Mouse (Mus musculus): ENCODE measurements at regions not wholly inside any gene's neighbourhood (a gene's known extent, or its start where the extent isn't known, plus 50 kb on each side); places are given as distances from the start of the nearest gene placed in this dataset.

DNA sequence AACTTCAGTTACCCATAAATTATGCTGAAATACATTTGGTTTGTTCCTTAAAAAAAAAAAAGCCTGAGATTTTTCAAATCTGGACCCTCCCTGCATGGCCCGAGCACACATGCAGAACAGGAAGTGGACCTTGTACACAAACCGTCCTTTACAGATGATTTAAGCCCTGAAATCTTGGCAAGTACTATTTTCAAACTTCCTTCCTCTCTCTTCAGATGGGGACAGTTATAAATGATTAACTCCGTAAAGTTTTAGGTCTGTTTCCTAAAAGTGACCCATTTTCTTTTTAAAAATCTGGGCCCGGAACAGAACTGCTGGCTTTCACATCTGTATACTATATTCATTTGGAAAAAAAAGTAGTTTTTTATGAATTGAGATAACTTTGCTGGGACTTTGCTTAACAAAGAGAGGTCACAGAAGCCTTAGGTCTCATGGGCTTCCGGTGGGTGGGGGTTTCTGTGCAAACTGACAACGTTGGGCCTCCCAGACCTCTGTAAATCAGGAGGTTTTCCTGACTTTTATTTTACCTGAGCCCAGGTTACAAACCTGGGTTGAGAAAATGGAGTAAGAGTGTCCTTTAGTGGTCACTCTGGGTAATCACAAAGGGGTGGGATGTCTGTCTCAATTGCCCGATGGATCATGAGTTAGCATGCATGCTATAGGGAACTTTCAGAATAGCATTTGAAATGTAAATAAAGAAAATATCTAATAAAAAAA is 368.4 kb downstream of the Ankrd50 start:
- no peak for DNase-seq

DNA sequence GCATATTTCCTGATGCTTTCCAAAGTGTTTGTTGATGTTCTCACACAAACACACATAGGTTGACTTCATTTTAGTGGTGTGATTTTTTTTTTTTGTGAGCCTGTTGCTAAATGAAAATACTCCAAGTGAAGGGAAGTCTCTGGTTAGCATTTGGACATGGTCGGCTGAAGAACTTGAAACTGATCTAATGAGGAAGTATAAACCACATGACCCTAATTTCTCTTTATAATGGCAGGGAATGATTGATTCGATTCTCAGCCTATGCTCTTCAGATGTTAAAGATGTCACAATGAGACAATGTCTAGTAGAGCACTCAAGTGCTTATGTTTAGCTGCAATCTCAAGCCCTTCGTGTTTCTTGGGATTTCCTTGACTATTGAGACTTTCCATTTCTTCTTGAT is 372.1 kb downstream of the Ankrd50 start:
- DNase-seq, result no peak

GRCm38 (mm10) chr3:38105022-38105857 is 379.4 kb downstream of the Ankrd50 start:
- peak; percentile 44 for DNase-seq

- no peak for DNase-seq
Measured at GRCm38 (mm10) chr3:38104418-38104817, 380.1 kb upstream of the Gm5148 start.

GRCm38 (mm10) chr3:38102985-38103384 is 378.7 kb upstream of the Gm5148 start:
- DNase-seq, result no peak

- no peak for DNase-seq
Measured at GRCm38 (mm10) chr3:38102181-38102580, 377.9 kb upstream of the Gm5148 start.

- DNase-seq, result peak; percentile 64
Measured at GRCm38 (mm10) chr3:38094370-38094979, 370.2 kb upstream of the Gm5148 start.

- DNase-seq, result no peak
Measured at GRCm38 (mm10) chr3:38084548-38084947, 360.3 kb upstream of the Gm5148 start.

- no peak for DNase-seq
Measured at GRCm38 (mm10) chr3:38082386-38082785, 358.1 kb upstream of the Gm5148 start.

- peak; percentile 55 for DNase-seq
Measured at GRCm38 (mm10) chr3:38076835-38077234, 352.5 kb upstream of the Gm5148 start.

DNA sequence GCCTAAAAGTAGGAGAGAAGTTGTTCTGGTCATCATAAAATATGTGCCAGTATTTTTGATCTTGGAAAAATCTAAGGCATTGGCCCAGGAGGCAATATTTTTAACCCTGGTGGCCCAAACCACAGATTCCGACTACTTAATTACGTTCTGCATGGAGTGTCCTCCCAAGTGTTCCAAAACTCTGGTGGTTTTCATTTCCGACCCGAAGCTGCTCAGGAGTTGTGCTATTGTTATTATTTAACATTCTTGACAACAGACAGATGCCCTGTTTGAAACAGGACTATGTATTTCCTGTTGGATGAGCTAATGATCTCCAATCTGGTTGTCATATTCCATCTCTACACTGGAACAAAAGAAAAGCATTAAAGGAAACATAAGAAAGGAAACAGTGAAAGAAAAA is 349.7 kb upstream of the Gm5148 start:
- DNase-seq, result no peak

DNA sequence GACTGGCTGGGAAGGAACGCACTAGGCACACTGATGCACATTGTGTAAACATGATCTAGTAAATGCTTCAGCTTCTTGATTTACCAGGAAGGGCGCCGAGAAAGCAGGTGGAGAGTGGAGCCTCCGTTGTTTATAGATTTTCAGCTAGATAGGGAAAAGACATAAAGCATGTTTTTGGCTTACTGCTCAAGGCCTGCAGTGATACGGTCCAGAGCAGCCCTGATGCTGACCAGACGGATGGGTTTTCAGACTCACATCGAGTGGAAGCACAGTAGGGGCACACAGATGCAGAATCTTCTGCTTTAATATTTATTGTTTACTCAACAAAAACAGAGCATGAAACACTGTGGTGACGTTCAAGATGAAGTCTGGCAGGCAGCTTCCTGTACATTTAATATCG is 331.3 kb upstream of the Gm5148 start:
- no peak for DNase-seq

DNA sequence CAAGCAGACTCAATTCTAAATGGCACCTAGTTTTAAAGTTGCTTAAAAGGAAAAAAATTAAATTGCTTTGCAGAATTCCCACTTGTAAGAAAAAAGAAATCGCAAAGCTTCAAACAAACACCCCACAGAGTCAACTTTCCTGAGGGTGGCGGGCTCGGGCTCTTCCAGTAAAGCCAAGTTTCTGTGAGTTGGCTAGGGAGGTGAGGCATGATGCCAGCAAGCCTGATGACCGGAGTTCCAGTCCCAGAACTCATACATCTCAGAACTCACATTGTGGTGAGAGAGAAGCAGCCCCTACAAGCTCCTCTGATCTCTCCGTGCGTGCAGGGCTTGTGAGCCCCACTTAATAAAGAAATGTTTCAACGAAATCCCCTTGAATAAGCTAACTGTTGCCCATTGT is 328.7 kb upstream of the Gm5148 start:
- DNase-seq, result no peak

DNA sequence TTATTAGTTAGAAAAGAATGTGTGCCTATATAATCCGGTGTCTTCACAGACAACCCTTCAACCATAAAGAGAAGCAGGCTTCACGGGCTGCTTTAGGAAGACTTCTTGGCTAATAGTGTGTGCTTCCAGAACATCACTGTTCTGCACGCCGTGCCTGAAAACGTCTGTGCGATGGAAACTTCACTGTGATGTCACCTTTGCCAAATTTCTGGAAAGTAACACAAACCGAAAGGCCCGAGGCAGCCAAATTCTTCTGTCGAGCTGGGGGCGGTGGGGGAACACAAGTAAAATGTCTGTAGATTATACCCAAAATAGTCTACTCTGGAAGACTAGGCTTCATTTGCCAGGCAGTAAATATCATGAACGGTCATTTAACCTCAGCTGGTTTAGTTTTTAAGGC is 327.5 kb upstream of the Gm5148 start:
- DNase-seq, result no peak

DNA sequence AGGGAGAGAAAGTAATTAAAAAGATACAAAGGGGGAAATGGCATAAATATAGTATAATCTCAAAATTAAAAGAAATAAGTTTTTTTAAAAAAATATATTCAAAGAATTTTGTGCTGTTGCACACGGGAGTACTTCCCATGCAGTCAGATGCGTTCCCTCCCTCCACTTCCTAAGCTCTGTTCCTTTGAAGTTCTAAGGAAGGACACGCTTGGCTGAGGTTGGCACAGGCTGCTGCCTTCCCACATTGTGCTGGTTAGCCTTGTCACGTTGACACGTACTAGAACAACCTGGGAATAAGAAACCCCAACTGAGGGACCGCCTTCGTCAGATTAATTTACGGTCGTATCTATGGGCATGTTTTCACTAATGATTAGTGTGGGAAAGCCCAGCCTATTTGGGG is 326.6 kb upstream of the Gm5148 start:
- DNase-seq, result no peak

DNA sequence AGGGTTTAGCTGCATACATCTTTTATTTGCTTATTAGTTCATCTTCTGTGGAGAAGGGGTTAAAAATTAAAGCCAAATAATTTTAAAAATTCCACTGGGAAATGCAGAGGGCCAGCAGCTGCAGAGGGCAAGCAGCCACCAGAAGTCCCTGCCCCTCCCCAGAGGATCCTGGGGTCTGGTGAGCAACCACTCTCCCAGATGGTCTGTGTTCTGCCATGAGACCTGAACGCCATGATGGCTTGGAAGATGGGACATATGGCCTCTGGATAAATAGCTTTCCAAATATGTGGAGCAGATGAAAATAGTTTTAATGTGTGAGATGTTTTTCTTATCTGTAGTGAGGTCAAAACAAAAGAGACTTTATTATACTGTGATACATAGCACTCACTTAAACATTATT is 326.1 kb upstream of the Gm5148 start:
- no peak for DNase-seq

GRCm38 (mm10) chr3:38049290-38049689 is 325.0 kb upstream of the Gm5148 start:
- no peak for DNase-seq

GRCm38 (mm10) chr3:38047445-38047844 is 323.2 kb upstream of the Gm5148 start:
- no peak for DNase-seq

DNA sequence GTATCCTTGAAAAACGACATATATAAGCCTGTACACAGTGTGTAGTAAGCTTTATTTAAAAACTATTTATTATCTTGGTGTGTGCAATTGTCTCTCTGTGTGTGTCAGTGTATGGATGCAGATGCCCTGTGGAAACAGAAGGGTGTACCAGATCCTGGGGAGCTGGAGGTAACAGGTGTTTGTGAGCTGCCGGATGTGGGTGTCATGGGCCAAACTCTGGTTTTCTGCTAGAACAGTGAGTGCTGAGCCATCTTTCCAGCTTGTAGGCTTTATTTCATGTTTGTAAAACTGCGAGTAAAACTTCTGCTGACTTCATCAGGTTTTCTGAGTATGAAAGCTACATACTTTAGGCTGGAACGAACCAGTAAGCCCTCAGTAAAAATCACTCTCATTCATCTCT is 322.3 kb upstream of the Gm5148 start:
- DNase-seq, result no peak

GRCm38 (mm10) chr3:38045989-38046388 is 321.7 kb upstream of the Gm5148 start:
- DNase-seq, result no peak

DNA sequence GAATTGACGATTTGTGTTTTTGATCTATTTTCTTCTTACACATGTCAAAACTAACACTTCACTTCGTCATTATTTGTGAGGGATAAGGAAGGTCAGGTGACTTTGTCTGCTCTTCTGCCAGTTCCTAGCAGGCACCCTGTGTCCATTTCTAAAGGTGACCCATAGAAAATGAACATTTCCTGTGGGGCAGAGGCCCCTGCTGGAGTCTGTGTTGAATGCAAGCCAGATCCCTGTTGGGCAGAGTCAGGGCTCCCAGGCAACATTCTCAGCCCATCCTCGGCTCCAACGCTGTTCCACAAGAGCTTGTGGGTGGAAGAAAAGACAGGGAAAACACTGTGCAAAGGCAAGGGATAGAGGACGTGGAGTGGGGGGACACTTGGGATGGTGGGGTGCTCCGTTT is 321.2 kb upstream of the Gm5148 start:
- DNase-seq, result no peak

DNA sequence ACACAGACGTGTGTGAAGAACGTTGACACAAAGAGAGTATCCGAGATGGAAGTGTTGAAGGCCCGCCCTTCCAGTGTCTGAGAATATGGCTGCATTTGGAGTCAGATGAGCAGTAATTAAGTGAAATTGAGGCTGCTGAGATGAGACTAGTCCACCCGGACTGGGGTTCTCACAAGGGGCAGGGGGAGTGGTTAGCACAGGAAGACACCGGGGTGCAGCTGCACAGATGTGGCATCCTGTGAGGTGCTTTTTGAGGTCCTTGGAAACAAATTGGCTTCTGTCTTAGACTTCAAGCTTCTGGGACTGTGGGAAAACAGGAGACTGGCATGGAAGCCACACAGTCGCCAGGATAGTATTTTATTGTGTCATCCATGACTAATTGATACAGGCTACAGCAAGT is 320.0 kb upstream of the Gm5148 start:
- no peak for DNase-seq

GRCm38 (mm10) chr3:38042614-38043013 is 318.3 kb upstream of the Gm5148 start:
- DNase-seq, result no peak

DNA sequence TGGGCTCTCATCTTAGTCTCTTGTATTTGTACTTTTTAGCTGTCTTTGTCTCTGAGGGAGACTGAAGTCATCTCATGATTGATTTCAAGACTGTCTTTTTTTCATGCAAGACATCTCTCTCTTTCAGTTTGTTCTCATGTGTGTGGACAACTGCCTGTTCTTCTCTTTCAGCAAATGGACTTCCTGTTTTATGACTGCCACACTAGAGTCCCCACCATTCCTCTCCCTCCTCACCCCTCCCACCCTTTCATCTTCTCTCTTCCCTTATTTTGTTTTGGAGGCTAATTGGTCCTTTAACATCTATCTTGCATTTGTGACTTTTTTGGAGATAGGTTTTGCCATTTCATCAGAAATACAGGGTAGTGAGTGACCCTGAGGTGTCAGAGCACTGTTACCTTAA is 311.8 kb upstream of the Gm5148 start:
- DNase-seq, result no peak
